Mouse (Mus musculus) hindbrain, embryonic 15.5 days (tissue): ENCODE data around the gene Tspan1. TPM values are rescaled to one million over a fixed set of nuclear protein-coding genes. Genes with fewer than 3 reads are reported as not detected.

Experiments
- ATAC-seq: fragments of 200-750 bp; cut with Nextera tagmentation; 2 replicates; pipeline ENCODE4 v1.8.0; 2017; ENCODE audit warnings: low read depth, moderate number of reproducible peaks, moderate TSS enrichment; ENCODE audit not compliant: low FRiP score
- H3K27ac ChIP-seq: fragments of 300-500 bp; sonication (generic); replicated peaks from 2 replicates; pipeline ENCODE4 v1.5.1; 2015; ENCODE audit warnings: mild to moderate bottlenecking, inconsistent platforms
- H3K27me3 ChIP-seq: fragments of 300-500 bp; sonication (generic); 2 replicates; pipeline ENCODE4 v1.6.1; 2015; ENCODE audit warnings: control low read depth, inconsistent platforms
- H3K36me3 ChIP-seq: fragments of 300-500 bp; sonication (generic); 2 replicates; pipeline ENCODE4 v1.6.1; 2015; ENCODE audit warnings: control low read depth, inconsistent platforms
- H3K4me1 ChIP-seq: fragments of 300-500 bp; sonication (generic); replicated peaks from 2 replicates; pipeline ENCODE4 v1.6.1; 2015; ENCODE audit warnings: control low read depth, inconsistent platforms
- H3K4me2 ChIP-seq: fragments of 300-500 bp; sonication (generic); 2 replicates; pipeline ENCODE4 v1.6.1; 2015; ENCODE audit warnings: moderate library complexity, mild to moderate bottlenecking, inconsistent platforms
- H3K4me3 ChIP-seq: fragments of 300-500 bp; sonication (generic); 2 replicates; pipeline ENCODE4 v1.5.1; 2015; ENCODE audit warnings: mild to moderate bottlenecking, inconsistent platforms
- H3K9ac ChIP-seq: fragments of 300-500 bp; sonication (generic); 2 replicates; pipeline ENCODE4 v1.6.1; 2015; ENCODE audit warnings: inconsistent platforms
- H3K9me3 ChIP-seq: fragments of 300-500 bp; sonication (generic); 2 replicates; pipeline ENCODE4 v1.6.1; 2016; ENCODE audit warnings: control low read depth, inconsistent platforms
- WGBS: fragments of 180-500 bp; shearing (Covaris S2); methylation state at CpG from one replicate; pipeline ENCODE4 v1.1.7; 2015; 5-methylcytosine and 5-hydroxymethylcytosine counted together
- polyA plus RNA-seq: library from polyadenylated mRNA; unstranded; fragments of >200 nt; fragmentation: Nextera tagmentation; extraction: Ambion mirVana; gene quantifications from 2 replicates; pipeline ENCODE4 v1.2.1, GENCODE M21; 2015

The Tspan1 gene
- polyA plus RNA-seq, 1 experiment from 2014 or later, result 0.21 TPM

- no peaks in the 10 kb centered on the region for H3K9me3 ChIP-seq
- no peak overlapping the region for H3K4me3 ChIP-seq
- ATAC-seq, result no peak
- peaks cover 7% of the 10 kb centered on the region for H3K27me3 ChIP-seq
- peaks cover 22% of the 10 kb centered on the region for H3K4me1 ChIP-seq
- H3K9ac ChIP-seq, result no peak overlapping the region
- 58% methylated on average over 1 of the region's 1 CpGs for WGBS
- no peak overlapping the region for H3K4me2 ChIP-seq
- H3K27ac ChIP-seq, result no peak overlapping the region
- no peaks in the 10 kb centered on the region for H3K36me3 ChIP-seq
Measured at GRCm38 (mm10) chr4:116141736-116142135, 25.7 kb downstream of the Tspan1 start.

- no peaks in the 10 kb centered on the region for H3K36me3 ChIP-seq
- no peak overlapping the region for H3K27ac ChIP-seq
- no peak for ATAC-seq
- H3K4me3 ChIP-seq, result no peak overlapping the region
- 83% methylated on average over 7 of the region's 7 CpGs for WGBS
- H3K9ac ChIP-seq, result no peak overlapping the region
- H3K27me3 ChIP-seq, result peaks cover 7% of the 10 kb centered on the region
- H3K9me3 ChIP-seq, result no peaks in the 10 kb centered on the region
- peaks cover 22% of the 10 kb centered on the region for H3K4me1 ChIP-seq
- no peak overlapping the region for H3K4me2 ChIP-seq
Measured at GRCm38 (mm10) chr4:116140801-116141574, 26.4 kb downstream of the Tspan1 start.

- Histone ChIP-seq H3K27me3 (no peaks in the 10 kb centered on the region), H3K4me1 (no peaks in the 10 kb centered on the region), H3K36me3 (no peaks in the 10 kb centered on the region), H3K27ac (no peak overlapping the region), H3K4me2 (no peak overlapping the region), H3K9ac (no peak overlapping the region), H3K9me3 (no peaks in the 10 kb centered on the region), H3K4me3 (no peak overlapping the region)
- WGBS, result 50% methylated on average over 13 of the region's 13 CpGs
- ATAC-seq, result no peak
Measured at GRCm38 (mm10) chr4:116137421-116137996, 29.9 kb downstream of the Tspan1 start.

GRCm38 (mm10) chr4:116134990-116135389 is 32.4 kb downstream of the Tspan1 start:
- H3K4me1 ChIP-seq, result no peaks in the 10 kb centered on the region
- no peaks in the 10 kb centered on the region for H3K27me3 ChIP-seq
- H3K4me2 ChIP-seq, result no peak overlapping the region
- ATAC-seq, result peak; percentile 66; the same call in 1 of the 2 replicates
- no peaks in the 10 kb centered on the region for H3K9me3 ChIP-seq
- no peak overlapping the region for H3K27ac ChIP-seq
- H3K9ac ChIP-seq, result no peak overlapping the region
- no peak overlapping the region for H3K4me3 ChIP-seq
- H3K36me3 ChIP-seq, result no peaks in the 10 kb centered on the region
- 27% methylated on average over 2 of the region's 2 CpGs for WGBS

- Histone ChIP-seq H3K4me3 (no peak overlapping the region), H3K4me1 (no peaks in the 10 kb centered on the region), H3K9me3 (no peaks in the 10 kb centered on the region), H3K36me3 (no peaks in the 10 kb centered on the region), H3K4me2 (no peak overlapping the region), H3K27me3 (no peaks in the 10 kb centered on the region), H3K9ac (no peak overlapping the region), H3K27ac (no peak overlapping the region)
- no peak for ATAC-seq
- 86% methylated on average over 4 of the region's 4 CpGs for WGBS
Measured at GRCm38 (mm10) chr4:116133126-116133525, 34.3 kb downstream of the Tspan1 start.

- WGBS, result 48% methylated on average over 6 of the region's 6 CpGs
Measured at GRCm38 (mm10) chr4:116127956-116128355, 39.4 kb downstream of the Tspan1 start.

GRCm38 (mm10) chr4:116125803-116126386 is 41.5 kb downstream of the Tspan1 start:
- ATAC-seq, result no peak
- H3K27ac ChIP-seq, result no peak overlapping the region
- H3K9ac ChIP-seq, result no peak overlapping the region
- H3K4me3 ChIP-seq, result no peak overlapping the region
- H3K9me3 ChIP-seq, result no peaks in the 10 kb centered on the region
- H3K36me3 ChIP-seq, result no peaks in the 10 kb centered on the region
- H3K27me3 ChIP-seq, result no peaks in the 10 kb centered on the region
- 97% methylated on average over 4 of the region's 4 CpGs for WGBS
- H3K4me1 ChIP-seq, result peaks cover 19% of the 10 kb centered on the region
- H3K4me2 ChIP-seq, result no peak overlapping the region

More at GRCm38 (mm10) chr4:116127956-116128355, 39.4 kb downstream of the Tspan1 start:
- no peaks in the 10 kb centered on the region for H3K27me3 ChIP-seq
- H3K4me2 ChIP-seq, result no peak overlapping the region
- no peak overlapping the region for H3K27ac ChIP-seq
- no peak for ATAC-seq
- peaks cover 16% of the 10 kb centered on the region for H3K4me1 ChIP-seq
- H3K36me3 ChIP-seq, result no peaks in the 10 kb centered on the region
- no peak overlapping the region for H3K9ac ChIP-seq
- H3K9me3 ChIP-seq, result no peaks in the 10 kb centered on the region
- H3K4me3 ChIP-seq, result no peak overlapping the region

- Histone ChIP-seq H3K4me3 (peak within 1 kb of the TSS; percentile 57), H3K4me1 (peaks cover 19% of the 10 kb centered on the region), H3K36me3 (no peaks in the 10 kb centered on the region), H3K9ac (peak within 1 kb of the TSS; percentile 54), H3K9me3 (no peaks in the 10 kb centered on the region), H3K4me2 (peak within 1 kb of the TSS; percentile 77), H3K27me3 (no peaks in the 10 kb centered on the region), H3K27ac (peak within 1 kb of the TSS; percentile 66)
- ATAC-seq, result peak; percentile 97
- 5% methylated on average over 24 of the region's 24 CpGs for WGBS
Measured at GRCm38 (mm10) chr4:116123602-116124519, 43.5 kb downstream of the Tspan1 start, which contains the start of the genes Rad54l and Pomgnt1. Rad54l (minus strand) TSS chr4:116123690. Pomgnt1 (plus strand) TSS chr4:116123840.

- 5% methylated on average over 1 of the region's 1 CpGs for WGBS
- H3K4me2 ChIP-seq, result peak overlapping the region; percentile 77
- H3K9ac ChIP-seq, result peak overlapping the region; percentile 54; the same call in 1 of the 2 replicates
- H3K4me1 ChIP-seq, result peaks cover 19% of the 10 kb centered on the region
- H3K9me3 ChIP-seq, result no peaks in the 10 kb centered on the region
- no peak overlapping the region for H3K27ac ChIP-seq
- no peaks in the 10 kb centered on the region for H3K27me3 ChIP-seq
- no peak for ATAC-seq
- peak overlapping the region; percentile 57 for H3K4me3 ChIP-seq
- no peaks in the 10 kb centered on the region for H3K36me3 ChIP-seq
Measured at GRCm38 (mm10) chr4:116122762-116123161, 44.6 kb downstream of the Tspan1 start.
